Mouse (Mus musculus): Measurements from ENCODE around the gene Terf2.
"Not testable (repeated sequence)": the region's sequence is repeated elsewhere in the genome, so short reads cannot be mapped to it uniquely, and the experiment has no call there.

The Terf2 gene

DNA sequence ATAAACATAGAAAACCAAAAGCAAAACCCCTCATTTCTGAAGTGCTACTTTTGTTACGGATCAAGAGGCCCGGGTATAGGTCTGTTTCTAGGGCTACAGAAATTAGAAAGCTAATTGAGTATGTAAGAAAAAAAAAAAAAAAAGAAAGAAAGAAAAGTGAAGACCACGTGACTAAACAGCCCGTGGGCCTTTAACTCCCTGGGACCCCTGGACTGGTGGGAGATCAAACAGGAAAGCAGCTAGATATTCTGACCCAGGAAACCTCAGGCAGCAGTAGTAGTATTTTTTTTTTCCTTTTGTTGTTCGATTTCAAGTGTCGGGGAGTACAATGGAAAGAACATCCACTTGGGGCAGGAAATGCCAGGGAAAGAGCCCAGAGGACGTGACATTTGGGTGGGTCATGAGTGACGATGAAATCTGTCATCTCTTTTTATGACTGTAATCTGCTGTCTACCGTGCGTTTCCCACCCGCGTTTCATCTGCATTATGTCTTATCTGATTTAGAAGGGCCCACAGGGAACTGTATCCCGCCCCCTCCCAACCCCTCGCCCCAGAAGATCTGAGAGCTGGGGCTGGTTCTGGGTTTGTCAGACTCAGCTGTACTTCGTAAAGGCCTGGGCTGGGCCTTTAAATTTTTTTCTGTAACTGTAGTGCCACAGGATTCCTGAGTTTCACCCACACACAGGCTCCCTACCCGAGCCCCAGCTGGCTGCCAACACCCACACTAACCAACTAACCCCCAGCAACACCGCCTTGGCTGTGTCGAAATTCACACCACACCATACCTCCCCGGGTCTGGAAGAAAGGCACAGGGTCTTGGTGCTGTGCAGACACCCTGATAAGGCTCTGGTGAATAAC lies 18.0 kb upstream of the Terf2 start:
- no peak for DNase-seq

DNA sequence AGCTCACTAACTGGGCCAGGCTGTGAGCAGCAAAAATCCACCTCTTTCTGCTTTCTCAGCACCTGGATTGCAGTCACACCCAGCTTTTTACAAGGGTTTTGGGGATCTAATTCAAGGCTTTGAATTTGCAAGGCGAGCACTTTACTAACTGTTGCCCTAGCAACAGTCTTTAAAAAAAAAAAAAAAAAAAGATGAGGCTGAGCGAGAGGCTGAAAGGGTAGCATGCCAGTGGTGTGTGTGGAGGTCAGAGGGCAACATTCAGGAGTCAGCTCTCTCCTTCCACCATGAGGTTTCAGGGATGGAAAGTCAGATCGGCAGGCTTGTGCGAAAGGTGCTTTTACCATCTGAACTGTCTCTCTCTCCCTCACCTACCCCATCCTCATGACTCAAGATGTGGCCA lies 16.9 kb upstream of the Terf2 start:
- no peak for DNase-seq

DNA sequence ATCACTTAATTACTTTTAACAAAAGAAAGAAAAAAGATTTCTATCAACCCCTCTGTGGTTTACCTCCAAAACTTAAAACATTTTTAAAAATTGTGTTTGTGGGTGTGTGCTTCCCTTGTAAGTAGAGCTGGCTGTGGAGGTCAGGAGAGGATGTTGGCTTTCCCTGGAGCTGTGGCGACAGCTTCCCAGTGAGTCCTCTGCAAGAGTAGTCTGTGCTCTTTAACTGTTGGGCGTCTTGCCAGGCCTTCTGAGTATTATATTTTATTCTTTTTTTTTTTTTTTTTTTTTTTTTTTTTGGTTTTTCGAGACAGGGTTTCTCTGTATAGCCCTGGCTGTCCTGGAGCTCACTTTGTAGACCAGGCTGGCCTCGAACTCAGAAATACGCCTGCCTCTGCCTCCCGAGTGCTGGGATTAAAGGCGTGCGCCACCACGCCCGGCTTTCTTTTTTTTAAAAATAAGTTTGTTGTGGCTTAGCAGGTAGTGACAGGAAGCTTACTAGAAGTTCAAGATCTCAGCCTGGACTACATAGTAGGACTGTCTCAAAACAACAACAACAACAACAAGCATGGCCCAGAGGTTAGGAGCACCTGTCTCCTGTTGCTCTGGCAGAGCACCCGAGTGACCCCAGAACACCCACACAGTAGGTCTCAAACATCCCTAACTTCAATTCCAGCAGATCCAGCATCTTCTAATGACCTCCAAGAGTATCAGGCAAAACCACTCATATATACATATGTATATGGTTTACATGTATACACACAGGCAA lies 15.2 kb upstream of the Terf2 start:
- no peak for DNase-seq

DNA sequence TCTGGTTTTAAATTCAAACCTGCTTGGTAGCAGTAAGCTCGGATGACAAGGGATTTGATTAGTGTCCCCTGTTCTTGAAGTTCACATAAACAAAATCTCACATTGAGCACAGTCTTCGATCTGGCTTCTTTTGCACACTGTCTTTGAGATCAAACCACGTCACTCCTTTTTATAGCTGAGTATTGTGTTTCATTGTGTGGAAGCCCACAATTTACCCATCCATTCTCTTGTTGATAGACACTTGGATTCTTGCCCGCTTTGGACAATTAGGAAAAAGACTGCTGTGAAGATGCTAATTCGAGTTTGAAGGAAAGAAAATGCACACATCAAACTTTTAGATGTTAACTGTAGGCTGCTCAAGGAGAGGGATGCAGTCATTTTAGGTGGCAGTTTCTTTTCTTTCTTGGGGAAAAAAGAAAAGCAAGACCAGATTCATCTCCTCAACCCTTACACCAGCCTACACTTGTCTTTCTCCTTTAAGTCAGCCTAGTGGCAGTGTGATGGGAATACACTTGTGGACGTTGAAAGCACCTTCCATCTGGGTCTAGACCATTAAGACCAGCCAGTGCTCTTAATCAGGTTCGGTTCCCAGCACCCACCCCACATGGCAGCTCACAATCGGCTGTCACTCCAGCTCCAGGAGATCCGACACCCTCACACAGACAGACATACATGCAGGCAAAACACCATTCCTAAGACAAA lies 14.4 kb upstream of the Terf2 start:
- no peak for DNase-seq

DNA sequence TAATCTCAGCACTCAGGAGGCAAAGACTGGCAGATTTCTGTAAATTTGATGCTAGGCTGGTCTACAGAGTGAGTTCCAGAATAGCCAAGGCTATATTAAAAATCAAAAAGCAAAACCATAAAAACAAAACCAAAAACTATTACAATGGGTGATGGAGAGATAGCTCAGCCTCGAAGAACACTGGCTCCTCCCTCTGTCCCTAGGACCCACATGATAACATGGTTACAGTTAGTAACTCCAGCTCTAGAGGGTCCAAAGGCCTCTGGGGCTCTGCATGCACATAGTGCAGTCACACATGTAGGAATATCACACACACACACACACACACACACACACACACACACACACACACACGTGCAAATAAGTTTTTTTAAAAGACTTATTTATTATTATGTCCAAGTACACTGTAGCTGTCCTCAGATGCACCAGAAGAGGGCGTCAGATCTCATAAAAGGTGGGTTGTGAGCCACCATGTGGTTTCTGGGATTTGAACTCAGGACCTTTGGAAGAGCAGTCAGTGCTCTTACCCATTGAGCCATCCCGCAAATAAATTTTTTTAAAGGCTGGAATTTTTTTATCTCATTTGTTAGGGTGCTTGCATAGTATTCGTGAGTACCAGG lies 13.6 kb upstream of the Terf2 start:
- DNase-seq = no peak

DNA sequence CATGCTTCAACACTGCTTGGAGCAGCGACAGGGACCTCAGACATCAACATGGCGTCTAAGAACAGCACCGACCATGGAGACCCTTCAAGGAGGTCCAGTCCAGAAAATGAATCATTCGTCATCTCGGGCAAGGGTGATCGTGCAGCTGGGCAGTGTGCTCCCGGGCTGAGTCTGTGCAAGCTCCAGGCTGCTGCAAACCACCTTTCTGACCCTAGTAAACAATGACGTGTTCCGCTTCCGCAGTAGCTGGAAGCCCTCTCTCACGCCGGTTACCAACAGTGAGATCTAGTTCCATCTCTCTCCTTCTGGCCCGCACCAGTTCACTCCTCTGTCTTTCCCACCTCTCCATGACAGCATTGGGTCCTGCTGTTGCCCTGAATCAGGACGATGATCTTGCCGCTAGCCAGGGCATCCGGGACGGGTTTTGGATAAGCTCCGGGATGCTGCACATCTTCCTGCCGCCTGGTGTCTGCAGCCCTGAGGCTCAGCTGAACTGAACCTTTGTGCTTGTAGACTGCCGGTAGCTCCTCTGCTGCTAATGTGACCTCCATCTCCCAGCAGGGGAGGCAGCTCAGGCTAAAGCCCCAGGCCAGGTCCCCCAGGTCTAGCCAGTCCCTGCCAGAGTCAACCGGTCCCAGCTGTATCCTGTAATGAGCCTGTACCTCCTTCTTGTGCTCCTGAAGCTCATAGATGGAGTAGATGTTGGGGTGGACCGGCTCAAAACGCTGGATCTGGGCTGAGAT lies 12.8 kb upstream of the Terf2 start:
- no peak for DNase-seq

DNA sequence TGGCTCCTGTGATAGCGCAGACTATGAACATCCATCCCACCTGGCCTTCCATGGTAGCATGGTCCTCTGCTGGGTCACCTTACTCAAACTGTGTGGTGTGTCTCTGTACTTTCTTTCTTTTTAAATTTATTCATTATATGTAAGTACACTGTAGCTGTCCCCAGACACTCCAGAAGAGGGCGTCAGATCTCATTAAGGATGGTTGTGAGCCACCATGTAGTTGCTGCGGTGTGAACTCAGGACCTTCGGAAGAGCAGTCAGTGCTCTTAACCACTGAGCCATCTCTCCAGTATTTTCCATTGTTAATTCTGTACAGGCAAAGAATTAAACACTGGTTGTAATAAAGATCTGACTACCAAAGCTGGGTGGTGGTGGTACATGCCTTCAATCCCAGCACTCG lies 11.7 kb upstream of the Terf2 start:
- DNase-seq = not testable (repeated sequence)

DNA sequence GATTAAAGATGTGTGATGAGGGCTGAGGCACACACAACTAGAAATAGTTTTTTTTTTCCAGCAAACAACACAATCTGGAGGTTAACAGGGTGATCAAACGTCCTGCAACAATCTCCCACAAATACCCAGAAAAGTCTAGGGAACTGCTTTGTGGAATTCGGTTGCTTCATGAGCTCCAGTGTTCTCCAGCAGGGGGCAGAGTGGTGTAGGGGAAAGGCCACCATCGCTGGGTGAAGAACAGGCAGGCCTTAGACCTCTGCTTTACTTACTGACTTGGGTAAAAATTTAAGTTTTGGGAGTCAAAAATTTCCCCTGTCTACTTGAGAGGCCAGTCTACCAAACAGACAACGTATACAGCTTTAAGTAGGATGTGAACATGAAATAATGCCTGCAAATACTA lies 8.2 kb upstream of the Terf2 start:
- peak; percentile 61 for DNase-seq

DNA sequence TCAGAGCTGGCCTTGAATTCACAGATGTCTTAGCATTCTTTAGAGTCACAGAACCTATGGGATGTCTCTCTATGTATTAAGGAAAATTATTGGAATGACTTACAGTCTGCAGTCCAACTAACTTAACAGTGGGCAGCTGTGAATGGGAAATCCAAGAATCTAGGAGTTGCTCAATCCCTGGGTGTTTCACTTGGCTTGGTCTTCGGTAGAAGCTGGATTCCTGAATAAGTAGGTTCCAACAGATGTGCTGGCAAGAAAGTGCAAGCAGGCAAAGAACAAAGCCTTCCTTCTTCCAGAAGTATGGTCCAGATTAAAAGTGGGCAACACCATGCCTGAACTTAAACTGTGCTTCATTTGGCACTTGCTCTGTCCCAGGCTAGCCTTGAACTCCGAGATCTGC lies 4.3 kb upstream of the Terf2 start:
- no peak for DNase-seq

DNA sequence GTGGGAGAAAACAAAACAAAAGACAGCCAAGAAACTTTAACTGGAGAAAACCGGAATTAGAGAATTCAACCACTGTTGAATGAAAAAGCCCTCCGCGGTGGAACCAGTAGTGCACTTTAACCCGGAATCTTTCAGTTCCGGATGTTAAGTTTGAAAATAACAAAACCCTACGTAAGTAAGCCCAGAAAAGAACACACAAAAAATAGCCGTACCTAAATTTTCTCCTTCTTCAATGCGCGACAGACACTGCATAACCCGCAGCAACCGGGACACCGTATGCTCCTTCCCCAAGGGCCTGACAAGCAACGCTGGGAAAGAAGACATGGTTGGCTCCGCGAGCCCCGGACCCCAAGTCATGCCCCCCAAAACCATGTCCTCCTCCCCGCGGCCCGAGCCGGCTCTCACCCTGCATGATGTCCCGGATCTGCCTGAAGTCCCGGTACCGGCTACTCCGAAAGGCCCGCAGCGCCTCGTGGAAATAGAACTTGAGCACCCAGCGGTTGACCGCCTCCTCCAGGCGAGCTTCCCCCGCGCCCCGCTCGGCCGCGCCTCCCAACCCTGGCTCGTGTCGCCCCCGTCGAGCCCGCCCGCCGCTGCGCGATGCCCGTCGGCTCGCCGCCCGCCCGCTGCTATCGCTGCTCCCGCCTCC lies 506 bp downstream of the Terf2 start:
- DNase-seq = no peak

DNA sequence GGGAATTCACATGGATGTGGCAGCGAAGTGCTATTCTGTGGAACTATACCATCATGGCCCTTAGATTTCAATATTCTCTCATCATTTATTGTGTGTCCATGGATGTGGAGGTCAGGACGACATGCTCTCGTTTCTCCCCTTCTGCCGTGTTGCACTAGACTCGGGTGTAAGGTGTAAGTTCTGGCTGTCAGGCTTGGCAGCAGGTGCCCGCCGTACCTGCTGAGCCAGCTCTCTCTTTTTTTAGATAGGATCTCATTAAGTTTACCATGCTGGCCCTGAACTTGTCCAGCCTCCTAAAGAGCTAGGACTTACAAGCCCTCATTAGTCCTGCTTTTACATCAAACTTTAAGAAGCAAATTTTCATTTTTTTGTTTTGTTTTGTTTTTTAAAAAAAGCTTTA lies 5.8 kb downstream of the Terf2 start:
- no peak for DNase-seq

DNA sequence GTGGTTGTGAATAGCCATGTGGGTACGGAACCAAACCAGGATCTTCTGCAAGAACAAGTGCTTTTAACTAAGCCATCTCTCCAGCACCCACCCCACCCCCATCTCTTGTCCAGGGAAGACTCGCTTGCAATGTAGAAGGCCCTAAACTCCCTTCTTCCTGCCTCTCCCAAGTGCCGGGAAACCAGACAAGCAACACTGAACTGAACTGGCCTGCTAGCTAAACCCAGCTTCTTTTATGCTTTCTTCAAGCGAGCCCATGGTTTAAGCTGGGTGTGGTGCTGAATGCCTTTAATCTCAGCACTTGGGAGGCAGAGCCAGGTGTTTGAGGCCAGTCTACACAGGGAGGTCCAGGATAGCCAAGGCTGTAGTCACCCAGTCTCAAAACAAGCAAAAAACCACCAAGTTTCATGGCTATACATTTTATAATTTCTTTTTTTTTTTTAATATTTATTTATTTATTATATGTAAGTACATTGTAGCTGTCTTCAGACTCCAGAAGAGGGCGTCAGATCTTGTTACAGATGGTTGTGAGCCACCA lies 7.8 kb downstream of the Terf2 start:
- DNase-seq = no peak

DNA sequence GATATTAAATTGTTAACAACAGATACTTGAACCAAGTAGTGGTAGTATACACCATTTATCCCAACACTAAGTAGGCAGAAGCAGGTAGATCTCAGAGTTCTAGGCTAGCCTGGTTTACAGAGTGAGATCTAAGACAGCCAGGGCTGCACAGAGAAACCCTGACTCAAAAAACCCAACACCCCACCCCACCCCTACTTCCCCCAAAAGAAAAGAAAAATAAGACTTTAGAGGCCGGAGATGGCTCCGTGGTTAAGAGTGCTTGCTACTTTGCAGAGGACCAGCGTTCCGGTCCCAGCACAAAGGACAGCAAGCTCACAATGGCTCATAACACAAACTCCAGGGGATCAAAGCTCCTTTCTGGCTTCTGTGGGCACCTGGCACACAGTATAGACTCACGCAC lies 10.3 kb downstream of the Terf2 start:
- DNase-seq = no peak

DNA sequence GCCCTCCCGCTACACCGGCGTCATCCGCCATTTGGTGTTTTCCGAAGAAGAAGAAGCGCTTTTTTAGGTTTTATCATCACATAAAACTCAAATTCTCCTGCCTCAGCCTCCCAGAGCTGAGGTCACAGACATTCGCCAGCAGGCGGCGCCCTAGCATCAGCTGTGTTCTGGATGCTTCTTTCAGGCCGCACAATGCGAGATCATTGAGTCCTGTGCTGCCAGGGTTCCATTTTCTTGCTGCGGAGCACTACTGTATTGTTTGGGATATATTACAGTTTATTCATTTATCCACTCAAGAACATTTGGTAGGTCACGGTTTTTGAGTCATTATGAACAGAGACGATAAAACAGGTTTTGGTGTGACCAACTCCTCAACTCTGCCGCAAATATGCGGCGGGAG lies 11.0 kb downstream of the Terf2 start:
- no peak for DNase-seq

DNA sequence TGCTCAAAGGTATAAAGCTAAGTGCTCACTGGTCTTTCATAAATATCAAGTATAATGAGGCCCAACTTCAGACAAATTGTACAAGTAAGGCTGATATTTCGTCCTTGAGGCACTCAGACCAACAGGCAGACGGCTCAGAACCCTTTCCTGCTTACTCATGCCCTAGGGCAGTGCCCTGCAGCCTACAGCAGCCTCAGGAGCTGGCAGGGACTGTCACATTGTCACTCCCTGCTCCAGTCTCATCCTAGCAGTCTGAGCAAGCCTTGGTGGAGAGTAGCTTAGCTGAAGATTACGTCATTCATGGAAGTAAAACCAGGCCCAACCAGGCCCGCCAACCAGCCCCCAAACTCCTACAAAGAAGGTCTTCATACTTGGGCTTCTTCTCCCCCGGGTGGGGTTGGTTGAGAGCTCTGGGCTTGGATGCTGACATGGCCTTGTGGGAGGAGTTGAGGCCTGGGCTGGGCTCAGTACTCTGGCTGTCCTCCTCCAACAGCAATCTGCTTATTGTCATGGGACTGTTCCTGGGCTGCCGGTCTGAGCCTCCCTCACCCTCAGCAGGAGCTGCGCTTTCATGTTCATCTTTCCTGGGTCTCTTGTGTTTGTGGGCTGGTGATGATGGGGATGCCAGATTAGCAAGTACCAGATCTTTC lies 20.0 kb downstream of the Terf2 start:
- no peak for DNase-seq

DNA sequence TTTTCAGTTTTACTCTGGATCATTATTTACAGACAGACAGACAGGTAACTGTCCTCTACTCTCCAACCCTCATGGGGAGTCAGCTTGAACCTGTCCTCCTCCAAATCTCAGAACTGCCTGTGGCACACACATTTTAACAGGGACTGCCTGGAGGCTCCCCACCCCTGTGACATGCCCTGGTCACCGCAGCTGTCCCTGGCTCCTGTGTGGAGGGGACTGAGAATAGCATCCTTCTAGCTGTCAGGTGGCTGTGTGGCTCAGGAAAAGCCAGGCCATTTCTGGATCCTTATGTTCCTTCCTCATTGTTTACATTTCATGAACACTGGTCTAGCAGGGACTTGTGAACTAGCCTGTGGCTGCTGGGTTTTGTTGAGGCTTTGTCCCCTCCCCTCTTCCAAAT lies 22.2 kb downstream of the Terf2 start:
- DNase-seq = no peak

DNA sequence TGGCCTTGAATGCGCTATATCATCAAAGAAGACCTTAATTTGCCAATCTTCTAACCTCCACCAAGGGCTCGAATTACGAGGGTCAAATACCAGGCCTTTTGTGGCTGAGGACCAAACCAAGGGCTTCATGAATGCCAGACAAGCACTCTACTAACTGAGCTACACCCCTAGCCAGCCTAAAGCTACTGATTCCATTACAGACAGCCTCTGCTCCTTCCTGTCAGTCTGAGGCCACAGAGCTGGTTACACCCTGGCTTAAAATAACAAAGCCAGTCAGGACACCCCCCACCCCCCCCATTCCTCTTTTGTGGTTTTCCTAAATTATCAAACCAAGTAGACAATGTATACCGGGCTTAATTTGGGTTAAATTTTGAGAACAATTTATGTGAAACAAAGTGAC lies 22.6 kb downstream of the Terf2 start:
- DNase-seq = no peak

DNA sequence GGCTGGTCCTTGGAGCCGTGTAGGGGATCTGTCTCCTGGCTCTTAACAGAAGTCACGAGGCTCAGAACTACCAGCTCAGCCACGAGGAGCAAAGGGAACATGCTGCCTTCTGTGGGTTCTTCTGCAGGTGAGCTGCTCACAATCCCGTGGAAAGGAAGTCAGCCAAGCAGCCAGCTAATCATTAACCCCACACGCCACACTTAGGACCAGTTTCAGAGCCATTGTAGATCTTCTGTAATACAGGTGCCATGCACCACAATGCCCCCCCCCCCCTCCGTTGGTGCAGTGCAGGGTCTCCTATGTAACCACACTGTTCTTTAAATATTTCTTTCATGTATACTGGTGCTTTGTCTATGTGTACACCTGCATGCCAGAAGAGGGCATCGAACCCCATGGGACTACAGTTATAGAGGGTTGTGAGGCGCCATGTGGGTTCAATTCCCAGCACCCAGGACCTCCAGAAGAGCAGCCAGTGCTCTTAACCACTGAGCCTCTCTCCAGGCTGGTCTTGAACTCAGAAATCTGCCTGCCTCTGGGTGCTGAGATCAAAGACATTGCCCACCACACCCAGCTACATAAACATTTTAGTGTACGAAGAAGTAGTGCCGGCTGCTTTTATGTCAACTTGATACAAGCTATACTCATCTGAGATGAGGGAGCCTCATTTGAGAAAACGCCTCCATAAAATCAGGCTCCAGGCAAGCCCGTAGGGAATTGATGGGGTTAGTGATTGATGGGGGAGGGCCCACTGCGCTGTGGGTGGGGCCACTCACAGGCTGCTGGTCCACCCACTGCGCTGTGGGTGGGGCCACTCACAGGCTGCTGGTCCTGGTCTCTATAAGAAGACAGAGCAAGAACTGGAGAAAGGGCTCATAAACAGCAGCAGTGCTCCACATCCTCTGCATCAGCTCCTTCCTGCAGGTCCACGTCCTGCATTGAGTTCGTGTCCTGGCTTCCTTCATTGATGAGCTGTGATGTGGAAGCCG lies 30.5 kb downstream of the Terf2 start, which contains the start of gene Tmed6:
Gene Tmed6 (minus strand): TSS at position 134 of the 986 bp plus-strand sequence.
- DNase-seq = no peak

DNA sequence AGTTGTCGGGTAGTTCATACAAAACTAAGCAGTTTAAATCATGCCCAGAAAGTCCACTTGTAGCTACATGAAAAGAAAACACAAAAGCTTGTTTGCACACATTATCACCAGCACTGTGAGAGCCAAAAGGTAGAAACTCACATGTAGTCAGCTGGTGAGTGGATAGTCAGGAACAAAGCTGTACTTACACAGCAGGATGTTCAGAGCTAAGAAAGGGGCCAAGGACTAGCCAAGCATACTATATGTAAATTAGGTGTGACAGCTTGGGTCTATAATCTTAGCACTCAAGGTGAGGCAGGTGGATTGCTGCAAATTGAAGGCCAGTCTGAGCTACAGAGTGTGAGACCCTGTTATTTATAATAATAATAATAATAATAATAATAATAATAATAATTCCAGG lies 33.7 kb downstream of the Terf2 start:
- no peak for DNase-seq

DNA sequence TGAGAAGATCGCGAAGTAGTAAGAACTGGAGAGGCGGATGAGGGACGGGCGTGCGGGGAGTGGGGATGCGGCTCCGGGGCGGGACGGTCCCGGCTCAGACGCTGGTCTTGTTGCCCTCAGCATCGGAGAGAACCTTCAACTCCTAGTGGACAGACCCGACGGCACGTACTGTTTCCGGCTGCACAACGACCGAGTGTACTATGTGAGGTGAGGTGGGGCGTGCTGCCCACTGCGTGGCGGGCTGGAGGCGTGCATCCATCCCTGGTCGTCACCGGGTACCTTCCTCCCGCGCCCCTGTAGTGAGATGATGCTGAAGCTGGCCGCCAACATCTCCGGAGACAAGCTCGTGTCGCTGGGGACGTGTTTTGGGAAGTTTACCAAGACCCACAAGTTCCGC lies 39.4 kb downstream of the Terf2 start:
- DNase-seq = no peak

Data from cerebellum, adult 9-10 months (tissue).